9 mouse cellular contexts compared by ENCODE assay signal in genomic region chr1:192784374-192784773, GRCm38 (mm10). TPM values are rescaled to one million over a fixed set of nuclear protein-coding genes. Genes with fewer than 3 reads are reported as not detected.
DNase-seq lines count a peak whose midpoint lies in the region; ATAC-seq and TF ChIP-seq lines count a peak whose summit lies in the region.
"Had no signal": no experiment of that assay in that cellular context is flagged by ENCODE, and none has a peak within 500 bp of the region (broad histone marks: within the 10 kb centered on the region; RNA-seq: fewer than 3 reads in every experiment).

No protein-coding gene starts in this region.

- H3K9ac ChIP-seq in heart, embryonic 15.5 days: no peak overlapping the region

- ATAC-seq in common myeloid progenitor, adult 5-6 weeks (replicated peaks; ENCODE audit: low read depth, poor library complexity, severe bottlenecking): peak; percentile 86
- 0 out of 2 replicates have a peak, but pooled peaks have one; percentile 23 for ATAC-seq in heart, embryonic 15.5 days (replicated peaks; ENCODE audit: insufficient number of reproducible peaks, insufficient read depth, low FRiP score, low read depth)
- ATAC-seq in erythroblast, adult 5-6 weeks (replicated peaks; ENCODE audit: low FRiP score, poor library complexity, severe bottlenecking): no peak

- TF ChIP-seq POLR2A in spleen, adult 2 months (IDR thresholded peaks at IDR 0.05; ENCODE audit: low read depth, low read length): no peak
- TF ChIP-seq POLR2A in lung, adult 2 months (IDR thresholded peaks at IDR 0.05; ENCODE audit: borderline replicate concordance, extremely low read depth, low read depth, low read length): no peak

- H3K9me3 ChIP-seq in heart, embryonic 15.5 days (replicated peaks): no peaks in the 10 kb centered on the region

- no peak overlapping the region for H3K4me3 ChIP-seq in spleen, adult 2 months (ENCODE audit: extremely low read depth, insufficient read depth, insufficient read length)
- no peak overlapping the region for H3K4me3 ChIP-seq in heart, embryonic 15.5 days
- no peak overlapping the region for H3K4me3 ChIP-seq in lung, adult 2 months (replicated peaks; ENCODE audit: extremely low read depth, low read depth, low read length)

- no peak overlapping the region for H3K27ac ChIP-seq in spleen, adult 2 months (ENCODE audit: insufficient read depth, low read length)
- H3K27ac ChIP-seq in heart, embryonic 15.5 days: no peak overlapping the region
- H3K27ac ChIP-seq: macrophage had no signal

- WGBS in spleen, adult 2 months: 41% methylated on average over 4 of the region's 4 CpGs
- WGBS in heart, embryonic 15.5 days: 19% methylated on average over 4 of the region's 4 CpGs
- 26% methylated on average over 4 of the region's 4 CpGs for WGBS in lung, adult 2 months

- H3K4me2 ChIP-seq in heart, embryonic 15.5 days: no peak overlapping the region

- TF ChIP-seq CTCF in spleen, adult 2 months (IDR thresholded peaks at IDR 0.05; ENCODE audit: extremely low read depth, insufficient read depth, insufficient read length, insufficient replicate concordance): peak; percentile 27; the same call in 1 of the 2 replicates
- TF ChIP-seq CTCF in lung, adult 2 months (IDR thresholded peaks at IDR 0.05; ENCODE audit: insufficient read depth, low read length): peak; percentile 55

- no peaks in the 10 kb centered on the region for H3K4me1 ChIP-seq in spleen, adult 2 months (ENCODE audit: control insufficient read depth, insufficient read depth, insufficient read length)
- peaks cover 26% of the 10 kb centered on the region for H3K4me1 ChIP-seq in heart, embryonic 15.5 days (replicated peaks)
- no peaks in the 10 kb centered on the region; the same call in 1 of the 2 replicates for H3K4me1 ChIP-seq in lung, adult 2 months (ENCODE audit: control insufficient read depth, insufficient read depth, low read length)

- DNase-seq in spleen, adult 2 months (ENCODE audit: low read depth in 1 of 2, low spot score in 2 of 2): no peak
- no peak for DNase-seq in spleen, adult 12 weeks (ENCODE audit: low spot score)
- DNase-seq in kidney, postnatal 14 days: peak; percentile 69
- DNase-seq in lung, adult 2 months: no peak
- peak; percentile 80 for DNase-seq in retina, embryonic 14.5 days (ENCODE audit: low spot score)

- no peaks in the 10 kb centered on the region for H3K36me3 ChIP-seq in spleen, adult 2 months (ENCODE audit: control insufficient read depth, insufficient read depth, low read length)
- no peaks in the 10 kb centered on the region for H3K36me3 ChIP-seq in heart, embryonic 15.5 days

- no peaks in the 10 kb centered on the region for H3K27me3 ChIP-seq in spleen, adult 2 months (ENCODE audit: control insufficient read depth, insufficient read depth, low read length)
- no peaks in the 10 kb centered on the region for H3K27me3 ChIP-seq in heart, embryonic 15.5 days

RNA-seq across cellular contexts. Expression of gene Hhat, which starts 13.4 kb away (rescaled TPM):
- 3.4 and 5.0 TPM in 2 replicates for polyA plus RNA-seq in spleen, adult 2 months (2012; rRNA removed)
- 3.4 and 7.1 TPM in 2 replicates for total RNA-seq in common myeloid progenitor, adult 5-6 weeks (2017)
- 5.5 and 6.8 TPM in 2 replicates for polyA plus RNA-seq in heart, embryonic 15.5 days (2015; fragmentation: Nextera tagmentation; extraction: Ambion mirVana)
- polyA plus RNA-seq in lung, adult 2 months (2012; rRNA removed): 2.5 and 2.7 TPM in 2 replicates
- 0.63 TPM in 1 of 2 replicates, not detected in the other for total RNA-seq in erythroblast, adult 5-6 weeks (2015; ENCODE audit: low replicate concordance)
- total RNA-seq in erythroblast, adult 5-6 weeks (2017; ENCODE audit: low replicate concordance): not detected in 2 replicates

Comparison
In these comparisons a context has a peak if more than half of its experiments do, and no peak if none do; other contexts are left out.
1. DNase-seq: peak in kidney, postnatal 14 days (single experiment) and retina, embryonic 14.5 days (single experiment); none in spleen, adult 2 months (0 of 2), spleen, adult 12 weeks (single experiment) and lung, adult 2 months (single experiment).